Mouse (Mus musculus) forebrain, embryonic 14.5 days (tissue): ENCODE measurements at regions not wholly inside any gene's neighbourhood (a gene's known extent, or its start where the extent isn't known, plus 50 kb on each side); places are given as distances from the start of the nearest gene placed in this dataset.

Experiments used
- ATAC-seq: fragments of 200-750 bp; cut with Nextera tagmentation; 2 replicates; pipeline ENCODE4 v1.8.0; 2017; ENCODE audit warnings: mild to moderate bottlenecking, moderate library complexity
- DNase-seq: peaks from one replicate; pipeline ENCODE4 v3.0.0-alpha.2; 2015; ENCODE audit warnings: low spot score
- H3K27ac ChIP-seq: fragments of 300-500 bp; sonication (generic); 2 replicates; pipeline ENCODE4 v1.5.1; 2014; ENCODE audit warnings: low read depth, mild to moderate bottlenecking, control low read depth, low read length, moderate library complexity
- H3K27me3 ChIP-seq: fragments of 300-500 bp; sonication (generic); replicated peaks from 2 replicates; pipeline ENCODE4 v1.6.1; 2014; ENCODE audit warnings: low read length, control low read depth, mixed read lengths; ENCODE audit not compliant: control insufficient read depth, insufficient read depth
- H3K36me3 ChIP-seq: fragments of 300-500 bp; sonication (generic); 2 replicates; pipeline ENCODE4 v1.6.1; 2014; ENCODE audit warnings: low read length, control low read depth; ENCODE audit not compliant: control insufficient read depth, insufficient read depth
- H3K4me1 ChIP-seq: fragments of 300-500 bp; sonication (generic); 2 replicates; pipeline ENCODE4 v1.6.1; 2014; ENCODE audit warnings: antibody characterized with exemption, low read length, control low read depth; ENCODE audit not compliant: control insufficient read depth, insufficient read depth
- H3K4me2 ChIP-seq: fragments of 300-500 bp; sonication (generic); 2 replicates; pipeline ENCODE4 v1.6.1; 2014; ENCODE audit warnings: mild to moderate bottlenecking, control low read depth, low read length
- H3K4me3 ChIP-seq: fragments of 300-500 bp; sonication (generic); 2 replicates; pipeline ENCODE4 v1.5.1; 2014; ENCODE audit warnings: low read depth, low read length, control low read depth
- H3K9ac ChIP-seq: fragments of 300-500 bp; sonication (generic); 2 replicates; pipeline ENCODE4 v1.6.1; 2014; ENCODE audit warnings: mild to moderate bottlenecking, low read length, control low read depth, moderate library complexity
- H3K9me3 ChIP-seq: fragments of 300-500 bp; sonication (generic); replicated peaks from 2 replicates; pipeline ENCODE4 v1.6.1; 2016; ENCODE audit warnings: low read length, control low read depth, mixed read lengths; ENCODE audit not compliant: control insufficient read depth
- WGBS: fragments of 180-500 bp; shearing (Covaris S2); extraction: QIAGEN DNeasy Blood & Tissue Kit; methylation state at CpG from one replicate; pipeline ENCODE4 v1.1.7; 2014; 5-methylcytosine and 5-hydroxymethylcytosine counted together

GRCm38 (mm10) chr5:47254835-47255369 lies 728.0 kb upstream of the Slit2 start:
- Histone ChIP-seq H3K27me3 (no peaks in the 10 kb centered on the region), H3K9ac (no peak overlapping the region), H3K36me3 (no peaks in the 10 kb centered on the region), H3K9me3 (no peaks in the 10 kb centered on the region), H3K4me1 (no peaks in the 10 kb centered on the region), H3K4me2 (no peak overlapping the region), H3K4me3 (no peak overlapping the region), H3K27ac (no peak overlapping the region)
- DNase-seq: peak; percentile 24
- ATAC-seq: no peak

GRCm38 (mm10) chr5:47261658-47262411 lies 721.1 kb upstream of the Slit2 start:
- H3K9me3 ChIP-seq: no peaks in the 10 kb centered on the region
- H3K4me1 ChIP-seq: no peaks in the 10 kb centered on the region
- H3K4me3 ChIP-seq: no peak overlapping the region
- H3K27ac ChIP-seq: no peak overlapping the region
- no peak overlapping the region for H3K4me2 ChIP-seq
- ATAC-seq: peak; percentile 70
- WGBS: 43% methylated on average over 5 of the region's 5 CpGs
- no peaks in the 10 kb centered on the region for H3K36me3 ChIP-seq
- DNase-seq: peak; percentile 67
- no peaks in the 10 kb centered on the region for H3K27me3 ChIP-seq
- no peak overlapping the region for H3K9ac ChIP-seq

DNA sequence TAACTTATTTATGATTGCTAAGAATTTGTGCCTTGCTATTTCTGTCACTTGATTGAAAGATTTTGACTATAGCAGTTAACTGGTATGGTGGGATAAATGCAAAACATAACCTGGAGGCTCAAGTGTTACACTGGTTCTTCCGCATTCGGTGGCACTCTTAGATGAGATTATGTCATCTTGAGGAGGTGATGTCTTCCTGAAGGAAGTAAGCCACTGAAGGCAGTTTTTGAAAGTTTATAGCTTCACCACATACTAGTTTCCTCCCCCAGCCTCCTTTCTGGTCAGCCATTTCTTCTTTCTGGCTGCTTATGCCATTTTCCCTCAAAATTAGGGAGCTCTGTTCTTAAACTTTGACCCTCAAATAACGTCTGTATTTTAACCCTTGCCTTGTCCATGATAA lies 710.3 kb upstream of the Slit2 start:
- Histone ChIP-seq H3K4me3 (no peak overlapping the region), H3K9ac (no peak overlapping the region), H3K9me3 (no peaks in the 10 kb centered on the region), H3K27me3 (no peaks in the 10 kb centered on the region), H3K4me2 (no peak overlapping the region), H3K27ac (no peak overlapping the region), H3K36me3 (no peaks in the 10 kb centered on the region), H3K4me1 (no peaks in the 10 kb centered on the region)
- 85% methylated on average over 3 of the region's 3 CpGs for WGBS
- ATAC-seq (no peak), DNase-seq (no peak)

DNA sequence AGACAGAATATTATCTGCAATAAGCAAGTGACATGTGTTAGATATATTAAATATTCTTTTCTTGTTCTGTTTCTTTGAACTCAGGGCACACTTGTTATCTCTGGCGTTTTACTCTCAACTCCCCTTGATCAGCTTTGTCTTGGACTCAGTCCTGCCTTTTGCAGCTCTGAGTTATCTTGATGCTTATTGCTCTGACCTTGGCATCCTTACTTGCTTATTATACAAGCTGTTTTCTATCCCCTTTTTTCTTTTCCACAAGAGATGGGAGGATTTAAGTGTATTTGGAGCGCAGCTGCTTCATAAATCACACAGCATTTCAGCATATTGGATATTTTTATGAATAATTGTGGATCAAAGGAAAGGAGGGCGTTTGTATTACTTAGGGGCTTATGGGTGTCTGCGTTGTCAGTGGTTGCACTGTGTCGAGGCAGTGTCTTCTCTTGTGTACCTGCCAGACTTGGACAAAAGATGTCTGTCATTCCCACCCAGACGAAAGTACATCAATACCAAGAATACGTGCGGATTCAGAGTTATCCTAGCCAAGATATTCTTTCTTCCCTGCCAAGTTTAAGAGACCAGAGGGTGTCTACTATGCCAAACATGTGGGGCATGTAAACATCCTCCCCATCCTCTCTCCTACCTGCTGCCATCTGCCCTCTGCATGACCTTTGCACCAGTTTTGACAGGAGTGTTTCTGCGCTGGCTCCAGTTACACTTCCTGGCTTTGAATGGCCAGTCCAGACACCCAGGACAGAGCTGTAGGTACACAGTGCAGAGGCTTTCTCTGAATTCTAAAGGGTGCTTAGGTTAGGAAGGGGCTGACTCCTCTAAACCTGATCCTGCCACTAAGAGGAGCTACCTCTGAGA lies 709.3 kb upstream of the Slit2 start:
- H3K4me2 ChIP-seq: no peak overlapping the region
- peak; percentile 10 for DNase-seq
- no peaks in the 10 kb centered on the region for H3K9me3 ChIP-seq
- no peak overlapping the region for H3K27ac ChIP-seq
- ATAC-seq: peak; percentile 29; the same call in 1 of the 2 replicates
- H3K4me3 ChIP-seq: no peak overlapping the region
- no peaks in the 10 kb centered on the region for H3K27me3 ChIP-seq
- H3K4me1 ChIP-seq: no peaks in the 10 kb centered on the region
- no peaks in the 10 kb centered on the region for H3K36me3 ChIP-seq
- H3K9ac ChIP-seq: no peak overlapping the region
- WGBS: 66% methylated on average over 9 of the region's 9 CpGs

DNA sequence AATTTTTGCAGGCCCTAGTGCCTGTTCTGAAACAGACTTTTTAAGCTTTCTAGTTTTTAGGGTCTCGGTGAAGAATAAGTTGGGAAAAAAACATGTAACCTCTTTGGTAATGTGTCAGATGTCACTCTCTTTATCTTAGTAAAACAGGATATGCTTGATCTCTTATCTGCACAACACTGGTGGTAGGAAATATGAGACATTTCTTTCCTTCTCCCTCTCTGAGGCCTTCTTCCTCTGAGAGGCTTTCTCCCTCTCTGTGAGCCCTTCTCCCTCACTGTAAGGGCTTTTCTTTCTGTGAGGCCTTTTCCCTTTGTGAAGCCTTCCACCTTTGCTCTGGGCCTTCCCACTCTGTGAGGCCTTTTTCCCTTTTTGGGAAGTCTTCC lies 708.7 kb upstream of the Slit2 start:
- Histone ChIP-seq H3K4me1 (no peaks in the 10 kb centered on the region), H3K4me3 (no peak overlapping the region), H3K9me3 (no peaks in the 10 kb centered on the region), H3K27ac (no peak overlapping the region), H3K9ac (no peak overlapping the region), H3K36me3 (no peaks in the 10 kb centered on the region), H3K27me3 (no peaks in the 10 kb centered on the region), H3K4me2 (no peak overlapping the region)
- WGBS: 90% methylated on average over 1 of the region's 1 CpGs
- ATAC-seq (no peak), DNase-seq (no peak)

GRCm38 (mm10) chr5:47276231-47277195 lies 706.4 kb upstream of the Slit2 start:
- Histone ChIP-seq H3K4me2 (no peak overlapping the region), H3K9me3 (no peaks in the 10 kb centered on the region), H3K36me3 (no peaks in the 10 kb centered on the region), H3K27ac (no peak overlapping the region), H3K9ac (no peak overlapping the region), H3K4me1 (no peaks in the 10 kb centered on the region), H3K27me3 (no peaks in the 10 kb centered on the region), H3K4me3 (no peak overlapping the region)
- DNase-seq (no peak), ATAC-seq (no peak)
- WGBS: 48% methylated on average over 5 of the region's 5 CpGs

GRCm38 (mm10) chr5:47279630-47280029 lies 703.3 kb upstream of the Slit2 start:
- Histone ChIP-seq H3K27me3 (no peaks in the 10 kb centered on the region), H3K36me3 (no peaks in the 10 kb centered on the region), H3K27ac (no peak overlapping the region), H3K9me3 (no peaks in the 10 kb centered on the region), H3K4me2 (no peak overlapping the region), H3K4me1 (no peaks in the 10 kb centered on the region), H3K9ac (no peak overlapping the region), H3K4me3 (no peak overlapping the region)
- ATAC-seq (no peak), DNase-seq (no peak)
- WGBS: 94% methylated on average over 3 of the region's 3 CpGs

GRCm38 (mm10) chr5:47299602-47300001 lies 683.3 kb upstream of the Slit2 start:
- peak; percentile 23 for DNase-seq
- no peaks in the 10 kb centered on the region for H3K36me3 ChIP-seq
- H3K4me1 ChIP-seq: no peaks in the 10 kb centered on the region
- no peak overlapping the region for H3K4me2 ChIP-seq
- no peak overlapping the region for H3K4me3 ChIP-seq
- ATAC-seq: no peak
- WGBS: 80% methylated on average over 4 of the region's 4 CpGs
- no peaks in the 10 kb centered on the region for H3K9me3 ChIP-seq
- no peak overlapping the region for H3K9ac ChIP-seq
- H3K27ac ChIP-seq: no peak overlapping the region
- no peaks in the 10 kb centered on the region for H3K27me3 ChIP-seq
